Mouse (Mus musculus): ENCODE measurements around the gene Nr4a1.
A peak's percentile ranks its signal among the peaks of the same experiment; 100 is the strongest.

Gene Nr4a1

GRCm38 (mm10) chr15:101233641-101234275, 20.3 kb upstream of the Nr4a1 start:
- no peak for DNase-seq

GRCm38 (mm10) chr15:101234611-101235341, 19.3 kb upstream of the Nr4a1 start:
- no peak for DNase-seq

- DNase-seq = no peak
Measured at GRCm38 (mm10) chr15:101235342-101235698, 18.7 kb upstream of the Nr4a1 start.

DNA sequence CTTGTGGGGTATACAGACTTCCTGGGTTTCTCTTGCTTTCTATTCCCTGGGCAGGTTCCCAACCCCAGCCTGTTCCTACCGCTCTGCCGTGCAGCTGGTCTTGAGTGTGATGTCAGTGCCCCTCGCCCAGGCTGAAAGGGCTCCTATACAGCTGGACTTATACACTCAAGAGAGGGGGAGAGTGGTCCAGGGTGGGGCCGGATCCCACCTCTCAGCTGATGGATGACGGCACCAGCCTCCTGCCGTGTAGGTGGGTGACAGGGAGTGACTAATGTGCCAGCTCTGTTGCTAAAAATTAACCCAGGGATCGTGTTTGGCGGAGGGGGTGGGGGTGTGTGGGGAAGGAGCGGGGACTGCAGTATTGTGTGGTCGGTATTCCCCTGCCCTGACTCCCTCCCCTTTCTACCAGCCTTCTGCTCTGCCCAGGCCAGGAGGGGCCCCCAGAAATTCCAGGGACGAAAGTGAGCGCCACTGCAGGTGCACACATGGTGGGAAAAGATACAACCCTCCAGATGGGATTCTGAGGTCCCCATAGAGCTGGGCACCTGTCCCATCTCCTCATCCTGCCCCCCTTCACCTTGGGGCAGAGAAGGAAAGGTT, 18.2 kb upstream of the Nr4a1 start:
- no peak for DNase-seq

DNA sequence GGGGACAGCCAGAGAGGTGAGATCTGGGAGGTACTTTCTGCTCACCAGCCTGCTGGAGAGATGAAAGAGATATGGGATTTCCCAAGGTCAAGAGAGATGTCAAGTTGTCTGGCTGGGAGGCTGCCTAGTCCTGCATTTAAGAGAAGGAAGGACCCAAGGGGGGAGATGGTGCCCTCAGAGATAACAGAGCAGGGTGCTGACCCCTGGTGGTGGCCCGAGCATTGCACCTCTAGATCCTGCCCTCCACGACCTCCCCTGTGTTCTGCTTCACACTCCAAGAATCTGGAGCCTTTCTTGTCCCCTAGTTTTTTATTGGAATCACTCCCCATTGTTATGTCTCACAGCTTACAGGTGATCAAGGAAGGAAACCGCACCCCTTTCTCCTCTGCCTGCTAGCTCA, 17.2 kb upstream of the Nr4a1 start:
- peak; percentile 78 for DNase-seq

DNA sequence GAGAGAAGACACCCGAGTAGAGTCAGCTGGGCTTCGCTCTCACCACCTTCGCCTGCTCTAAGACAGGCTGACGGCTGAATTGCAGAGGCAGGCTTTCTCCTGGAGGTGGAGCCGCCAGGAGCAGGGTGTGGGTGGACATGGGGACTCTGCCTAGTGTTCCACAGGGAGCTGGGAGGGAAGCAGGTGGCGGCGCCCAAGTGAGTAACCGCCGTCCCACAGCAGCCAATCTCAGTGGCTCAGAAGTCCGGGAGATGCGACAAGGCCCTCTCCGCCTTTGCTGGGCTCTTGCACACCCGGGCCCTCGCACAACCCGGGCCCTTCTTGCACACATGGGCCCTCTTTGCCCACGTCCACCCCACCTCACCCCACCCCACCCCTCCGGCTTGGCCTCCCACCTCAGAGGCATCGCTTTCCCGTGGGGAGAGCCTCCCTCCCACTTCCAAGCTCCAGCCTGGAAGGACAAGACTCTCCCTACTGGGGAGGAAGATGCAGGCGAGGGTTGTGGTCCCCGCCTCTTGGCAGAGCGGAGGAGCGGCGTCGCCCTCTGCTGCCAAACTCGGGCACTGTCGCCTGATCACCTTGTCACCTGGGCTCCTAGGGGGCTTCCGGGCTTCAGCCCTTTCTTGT, 15.1 kb upstream of the Nr4a1 start:
- DNase-seq = peak; percentile 73

- no peak for DNase-seq
Measured at GRCm38 (mm10) chr15:101239821-101240220, 14.2 kb upstream of the Nr4a1 start.

- peak; percentile 90 for DNase-seq
Measured at GRCm38 (mm10) chr15:101240799-101241204, 13.3 kb upstream of the Nr4a1 start.

DNA sequence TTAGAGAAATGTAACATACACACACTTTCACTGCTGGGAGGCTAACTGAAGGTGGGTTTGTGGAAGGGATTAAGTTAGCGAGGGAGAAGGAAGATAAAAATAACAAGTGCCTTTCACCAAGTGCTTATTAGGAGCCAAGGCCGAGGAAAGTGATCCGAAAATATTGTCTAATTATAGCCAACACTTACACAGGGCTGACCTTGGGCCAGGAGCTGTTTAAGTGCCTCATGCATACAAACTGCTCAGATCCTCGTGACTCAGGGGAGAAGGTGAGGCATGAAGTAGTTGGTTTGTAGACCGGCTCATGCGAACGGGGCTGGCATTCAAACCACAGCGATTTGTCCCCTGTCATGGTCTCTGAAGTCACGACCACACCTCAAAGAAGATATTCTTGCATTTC, 12.8 kb upstream of the Nr4a1 start:
- DNase-seq = no peak

DNA sequence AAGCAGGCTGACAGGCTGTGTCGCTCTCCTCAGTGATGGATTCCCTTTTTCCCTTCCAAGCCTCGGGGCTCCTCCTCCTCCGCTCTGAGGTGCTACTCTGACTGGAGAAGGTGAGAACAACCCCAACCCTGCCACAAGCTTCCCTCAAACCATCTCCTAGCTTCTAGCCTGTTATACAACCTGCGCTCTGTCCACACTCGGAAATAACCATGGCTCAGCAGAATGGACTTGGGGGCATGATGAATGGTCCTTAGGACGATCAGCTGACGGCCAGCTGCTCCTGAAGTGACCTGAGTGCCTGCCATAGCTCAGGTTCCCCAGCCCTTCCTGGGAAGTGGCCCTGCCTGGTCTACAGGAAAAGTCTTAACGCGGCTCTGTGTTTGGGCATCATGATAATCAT, 12.2 kb upstream of the Nr4a1 start:
- DNase-seq = no peak

DNA sequence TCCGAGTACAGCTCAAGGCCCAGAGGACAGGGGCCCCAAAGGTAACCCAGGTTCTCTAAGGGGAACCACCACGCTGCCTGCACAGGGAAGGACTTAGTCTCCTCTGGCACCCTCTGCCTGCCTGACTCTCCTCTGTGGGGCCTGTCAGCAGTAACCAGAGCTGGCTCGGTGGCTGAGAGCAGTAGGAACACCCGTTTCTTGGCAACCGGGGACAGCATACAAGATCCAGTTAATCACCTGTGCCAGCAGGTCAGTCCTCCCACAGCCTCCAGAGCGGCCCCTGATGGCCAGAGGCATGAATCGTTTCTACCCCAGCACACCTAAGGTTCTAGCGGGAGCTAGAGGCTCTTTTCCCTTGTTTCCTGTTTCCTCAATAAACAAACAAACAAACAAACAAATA, 11.4 kb upstream of the Nr4a1 start:
- DNase-seq = peak; percentile 61

DNA sequence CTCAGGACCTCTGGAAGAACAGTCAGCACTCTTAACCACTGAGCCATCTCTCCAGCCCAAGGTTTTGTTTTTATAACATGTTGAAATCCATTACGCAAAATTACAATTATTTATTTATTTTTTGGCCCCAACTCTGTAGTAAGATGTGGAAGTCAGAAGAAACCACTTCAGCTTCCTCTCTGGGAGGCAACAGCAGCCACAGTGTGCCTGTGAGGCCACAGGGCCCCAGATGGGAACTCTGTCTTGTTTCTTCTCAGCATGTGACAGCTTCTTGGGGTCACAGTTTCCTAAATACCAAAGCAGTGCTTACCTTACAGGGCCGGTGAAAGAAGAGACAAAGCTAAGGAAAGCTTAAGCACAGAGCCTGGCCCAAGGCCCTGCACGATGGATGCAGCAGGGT, 10.1 kb upstream of the Nr4a1 start:
- DNase-seq = no peak

DNA sequence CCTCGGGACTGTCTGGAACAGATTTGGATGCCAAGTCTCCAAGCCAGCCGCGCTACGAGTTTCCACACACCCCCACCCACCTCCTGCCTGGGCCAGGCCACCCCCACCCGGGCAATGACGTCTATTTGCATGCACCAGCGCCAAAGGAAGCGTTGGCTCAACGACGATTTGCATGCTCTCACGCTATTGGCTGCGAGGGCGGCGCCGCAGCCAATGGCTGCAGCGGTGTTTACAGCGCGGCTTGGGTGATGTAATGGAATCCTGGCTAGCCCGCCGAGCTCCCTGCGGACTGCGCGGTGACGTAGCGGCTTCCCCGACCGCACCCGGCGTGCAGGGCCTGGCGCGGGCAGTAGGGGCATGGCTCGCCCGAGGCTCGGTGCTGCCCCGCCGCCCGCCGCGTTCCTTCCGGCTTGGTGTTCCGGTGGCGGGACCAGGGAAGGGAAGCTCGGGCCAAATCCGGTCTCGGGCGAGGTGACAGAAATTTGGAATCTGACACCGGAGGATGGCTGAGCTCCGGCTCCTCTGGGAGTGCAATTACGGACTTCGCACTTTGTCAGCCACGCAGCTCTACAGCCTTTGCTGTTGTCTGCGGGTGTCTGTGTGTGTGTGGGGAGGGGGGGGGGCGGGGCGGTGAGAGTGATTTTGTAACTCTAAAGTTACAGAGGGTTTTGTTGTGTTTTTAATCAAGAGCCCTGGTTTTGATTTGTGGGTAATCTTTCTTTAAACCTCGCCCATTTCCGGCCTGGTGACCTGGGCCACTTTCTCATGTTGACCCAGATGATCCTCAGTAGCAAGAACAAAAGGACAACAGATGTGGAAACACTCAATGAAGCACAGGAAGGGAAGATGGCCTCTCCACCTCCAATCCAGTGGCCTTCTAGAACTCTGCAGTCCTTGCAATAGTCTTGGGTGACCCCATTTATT, 7.6 kb upstream of the Nr4a1 start:
- peak; percentile 99 for DNase-seq

DNA sequence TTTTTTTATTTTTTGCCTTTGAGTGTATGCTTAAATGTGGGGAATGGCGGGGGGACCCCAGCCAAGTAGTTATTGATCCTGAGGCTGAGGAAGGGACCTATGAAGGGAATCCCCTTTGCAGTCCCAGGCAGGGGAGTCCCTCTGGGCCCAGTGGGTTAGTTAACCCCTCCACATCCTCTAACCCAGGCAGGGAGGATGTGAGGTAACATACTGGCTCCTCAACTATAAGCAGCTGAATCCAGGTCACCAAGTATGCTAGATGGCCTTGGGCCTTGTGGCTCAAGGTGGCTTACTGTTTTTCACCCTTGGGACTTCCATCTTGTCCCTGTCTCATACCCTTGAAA, 6.9 kb upstream of the Nr4a1 start:
- DNase-seq = no peak

DNA sequence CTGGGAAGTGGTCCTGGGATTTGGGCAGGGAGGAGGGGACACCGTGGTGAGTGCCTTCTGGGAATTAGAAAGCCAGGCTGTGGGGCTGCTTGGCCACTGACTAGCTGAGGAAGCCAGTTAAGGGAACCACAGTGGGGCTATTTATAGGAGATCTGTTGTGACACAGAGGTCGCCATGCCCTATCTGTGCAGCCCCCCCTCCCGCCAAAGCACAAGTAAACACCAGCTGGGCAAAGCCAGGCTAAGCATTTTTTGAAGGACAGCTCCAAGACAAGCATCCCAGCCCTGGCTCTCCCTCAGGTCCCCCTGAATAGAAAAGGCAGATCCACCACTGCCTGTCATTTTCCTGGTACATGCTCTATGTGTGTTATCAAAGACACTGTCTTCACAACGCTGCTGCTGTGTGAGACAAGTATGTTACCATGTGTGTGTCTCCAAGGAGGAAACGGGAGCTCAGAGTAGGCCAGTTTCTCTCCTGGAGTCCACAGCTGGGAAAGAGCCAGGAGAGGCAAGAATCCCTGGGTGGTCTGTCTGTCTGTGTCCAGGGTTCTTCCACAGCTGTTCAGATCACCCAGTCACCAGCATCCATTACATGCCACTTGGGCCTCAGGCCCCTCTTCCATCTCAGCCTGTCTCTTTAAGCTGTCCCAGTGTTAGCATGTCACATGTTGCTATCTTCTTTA, 5.9 kb upstream of the Nr4a1 start:
- no peak for DNase-seq

DNA sequence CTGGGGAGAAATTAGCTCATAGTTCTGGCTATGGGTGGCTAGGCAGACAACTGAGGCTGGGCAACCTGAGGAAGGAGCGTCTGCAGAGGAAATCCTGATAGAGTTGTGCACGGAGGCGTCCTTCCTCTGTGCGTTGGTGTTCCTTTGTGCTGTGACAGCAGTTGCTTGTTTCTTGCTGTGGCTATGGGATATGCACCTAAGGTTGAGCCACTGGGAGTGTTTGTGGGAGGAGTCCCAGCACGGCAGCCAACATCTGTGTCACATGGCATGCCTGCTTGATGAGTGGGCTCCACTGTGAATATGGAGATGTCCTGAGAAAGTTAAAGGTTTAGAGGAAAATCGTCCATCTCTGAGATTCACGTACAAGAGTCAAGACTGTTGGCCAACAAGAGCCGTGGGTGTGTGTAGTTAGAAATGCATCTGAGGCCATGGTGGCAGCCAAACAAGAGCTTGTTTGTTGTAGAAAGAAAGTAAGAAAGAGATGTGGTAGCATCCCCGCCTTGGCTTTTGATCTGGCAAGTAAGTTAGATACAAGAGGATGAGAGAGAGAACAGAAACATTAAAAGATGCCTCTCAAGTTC, 3.8 kb upstream of the Nr4a1 start:
- DNase-seq = no peak

DNA sequence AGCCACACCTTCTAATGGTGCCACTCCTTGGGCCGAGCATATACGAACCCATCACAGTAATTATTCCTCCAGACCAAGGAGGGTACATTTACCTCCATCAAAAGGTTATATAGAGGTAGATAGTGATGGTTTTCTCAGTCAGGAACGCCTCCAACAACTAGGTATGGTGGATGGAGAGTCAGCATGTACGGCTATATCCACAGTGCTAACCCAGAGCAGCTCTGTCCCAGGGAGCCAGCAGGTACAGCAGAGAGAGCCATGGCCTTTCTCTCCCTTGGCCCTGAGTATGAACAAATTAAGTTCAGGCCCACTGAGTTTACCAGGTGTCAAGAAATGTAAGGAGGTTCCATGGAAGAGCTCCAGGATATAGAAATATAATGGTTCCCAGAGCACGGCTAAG, 2.1 kb upstream of the Nr4a1 start:
- no peak for DNase-seq

- DNase-seq = no peak
Measured at GRCm38 (mm10) chr15:101252614-101253013, 1.5 kb upstream of the Nr4a1 start.

DNA sequence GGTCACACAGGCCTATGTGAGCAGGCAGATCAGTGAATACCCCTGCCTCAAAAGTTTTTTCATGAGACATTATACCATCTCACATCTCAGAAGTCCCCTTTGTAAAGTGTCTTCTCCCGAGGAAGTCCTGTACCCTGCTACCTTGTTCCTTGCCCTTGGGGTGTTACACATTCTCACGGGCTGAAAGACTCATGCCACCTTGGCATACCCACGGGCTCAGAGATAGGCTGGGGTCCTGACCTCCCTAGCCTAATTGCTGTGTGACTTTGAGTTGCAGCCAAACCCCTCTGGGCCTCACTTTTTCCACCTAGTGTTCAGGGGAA, 545 bp upstream of the Nr4a1 start:
- DNase-seq = no peak

- DNase-seq = no peak
Measured at GRCm38 (mm10) chr15:101255842-101256462, 1.9 kb downstream of the Nr4a1 start.

- DNase-seq = no peak
Measured at GRCm38 (mm10) chr15:101256463-101257206, 2.6 kb downstream of the Nr4a1 start.
